Mouse (Mus musculus): Measurements from ENCODE around the gene Kndc1.
A peak's percentile ranks its signal among the peaks of the same experiment; 100 is the strongest.

GRCm38 (mm10) chr7:139877167-139877792 lies 17.2 kb upstream of the Kndc1 start:
- TF ChIP-seq CTCF (IDR thresholded peaks at IDR 0.05; ENCODE audit: insufficient read depth, low read length) (peak; percentile 31; the same call in 1 of the 2 replicates), POLR2A (IDR thresholded peaks at IDR 0.05; ENCODE audit: borderline replicate concordance, extremely low read depth, low read depth, low read length) (no peak)
